Mouse (Mus musculus) thymus, adult 2 months (tissue): ENCODE measurements around the gene Clk2.

Source experiments
- CTCF ChIP-seq: fragments of 200-500 bp; IDR thresholded peaks from 2 replicates; pipeline ENCODE4 v1.5.1; 2012; ENCODE audit warnings: mild to moderate bottlenecking, control low read depth, low read length, moderate library complexity, borderline replicate concordance; ENCODE audit not compliant: control insufficient read depth, poor library complexity, insufficient read depth; ENCODE audit errors: extremely low read depth
- POLR2A ChIP-seq: fragments of 200-500 bp; IDR thresholded peaks from 2 replicates; pipeline ENCODE4 v1.6.1; 2012; ENCODE audit warnings: mild to moderate bottlenecking, low read length, control low read depth, moderate library complexity; ENCODE audit not compliant: control insufficient read depth, poor library complexity, insufficient read depth; ENCODE audit errors: extremely low read depth

DNA sequence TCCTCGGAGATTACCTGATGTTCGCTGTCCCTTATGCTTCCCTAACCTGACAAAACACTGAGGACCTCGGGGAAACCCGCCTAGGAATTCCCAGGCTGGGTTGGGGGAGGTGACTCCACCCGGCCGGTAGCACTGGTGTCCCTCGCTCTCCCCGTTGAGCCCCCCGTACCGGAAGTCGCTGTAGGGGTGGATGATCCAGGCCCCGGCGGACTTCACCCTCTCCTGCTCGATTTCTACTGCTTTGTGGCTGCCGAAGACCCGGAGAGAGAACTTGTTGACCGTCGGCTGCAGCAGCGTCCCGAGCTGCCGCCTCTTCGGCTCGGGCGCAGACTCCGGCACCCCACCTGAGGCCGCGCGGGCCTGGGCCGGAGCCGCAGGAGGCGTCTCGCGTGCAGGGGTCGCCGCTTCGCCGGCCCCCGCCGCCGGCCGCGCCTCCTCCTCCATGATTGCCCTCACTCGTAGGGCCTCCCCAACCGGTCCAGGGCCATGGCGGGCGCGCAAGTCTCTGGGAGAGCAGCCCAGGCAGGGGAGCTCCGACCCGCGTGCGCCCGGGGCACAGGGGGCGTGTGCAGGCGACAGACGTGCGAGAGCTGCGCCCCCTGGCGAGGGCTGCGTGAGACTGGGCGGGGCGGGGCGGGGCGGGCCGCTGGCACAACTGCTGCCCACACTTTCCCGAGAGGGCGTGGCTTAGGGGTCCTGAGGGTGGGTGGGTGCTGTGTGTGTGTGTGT, 4.8 kb upstream of the Clk2 start, which contains the start of gene Hcn3:
- peak; percentile 86; the same call in 1 of the 2 replicates for TF ChIP-seq CTCF
- TF ChIP-seq POLR2A, result no peak
